Mouse (Mus musculus) lung, adult 2 months (tissue): ENCODE data around the gene Lexm. TPM values are rescaled to one million over a fixed set of nuclear protein-coding genes. Genes with fewer than 3 reads are reported as not detected.

Experiments
- DNase-seq: peaks from one replicate; pipeline ENCODE4 v3.0.0; 2022
- H3K4me1 ChIP-seq: fragments of 200-500 bp; 2 replicates; pipeline ENCODE4 v1.6.1; 2011; ENCODE audit warnings: low read length; ENCODE audit not compliant: control insufficient read depth, insufficient read depth
- H3K4me3 ChIP-seq: fragments of 200-500 bp; replicated peaks from 2 replicates; pipeline ENCODE3; 2011; ENCODE audit warnings: low read depth, mild to moderate bottlenecking, control low read depth, low read length; ENCODE audit errors: extremely low read depth
- CTCF ChIP-seq: fragments of 200-500 bp; IDR thresholded peaks from 2 replicates; pipeline ENCODE4 v1.5.1; 2011; ENCODE audit warnings: mild to moderate bottlenecking, low read length, control low read depth; ENCODE audit not compliant: insufficient read depth
- POLR2A ChIP-seq: fragments of 200-500 bp; IDR thresholded peaks from 2 replicates; pipeline ENCODE4 v1.6.1; 2011; ENCODE audit warnings: low read depth, mild to moderate bottlenecking, control low read depth, low read length, borderline replicate concordance; ENCODE audit errors: extremely low read depth
- WGBS: fragments of 180-500 bp; shearing (Covaris S2); methylation state at CpG from one replicate; pipeline ENCODE4 v1.1.7; 2018; 5-methylcytosine and 5-hydroxymethylcytosine counted together
- polyA plus RNA-seq: library from polyadenylated mRNA; depleted of rRNA; stranded (reverse); fragments of >200 nt; gene quantifications from 2 replicates; pipeline ENCODE4 v1.2.3, GENCODE M21; 2012

Gene Lexm
- polyA plus RNA-seq, 1 experiment, result not detected

DNA sequence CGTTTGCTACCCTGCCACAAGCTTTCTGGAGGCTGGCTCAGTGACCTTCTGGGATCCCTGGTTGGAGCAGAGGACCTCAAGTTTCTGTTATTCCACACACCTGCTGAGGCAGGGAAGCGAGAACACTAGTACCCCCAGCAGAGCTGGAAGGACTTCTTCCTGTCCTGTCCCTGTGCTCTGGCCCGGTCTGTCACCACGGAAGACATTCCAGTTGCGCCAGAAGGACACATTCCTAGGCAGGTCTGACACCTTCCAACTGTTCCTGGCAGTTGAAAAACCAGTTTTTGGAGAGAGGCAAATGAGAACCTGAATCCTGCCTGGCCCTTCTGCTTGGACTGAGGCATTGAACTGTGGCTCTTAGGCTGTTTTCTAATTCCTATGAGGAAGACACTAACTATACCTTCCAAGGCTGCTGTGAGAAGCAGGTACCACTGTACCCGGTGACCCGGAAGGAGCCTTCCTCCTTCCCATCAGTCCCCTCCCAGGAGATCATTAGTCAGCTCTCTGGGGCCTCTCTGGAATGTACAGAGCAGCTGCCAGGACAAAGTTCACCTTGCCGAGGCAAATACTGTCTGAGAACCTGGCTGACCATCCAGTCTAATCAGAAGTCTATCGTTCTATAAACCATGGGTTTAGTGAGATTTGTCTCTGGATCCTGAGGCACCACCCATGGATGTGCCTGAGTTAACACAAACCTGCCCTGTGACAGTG, 11.8 kb upstream of the Lexm start:
- TF ChIP-seq CTCF, result no peak
- TF ChIP-seq POLR2A, result no peak
- Histone ChIP-seq H3K4me1 (peaks cover 2% of the 10 kb centered on the region; the same call in 1 of the 2 replicates), H3K4me3 (no peak overlapping the region)
- DNase-seq, result no peak
- 27% methylated on average over 9 of the region's 9 CpGs for WGBS

DNA sequence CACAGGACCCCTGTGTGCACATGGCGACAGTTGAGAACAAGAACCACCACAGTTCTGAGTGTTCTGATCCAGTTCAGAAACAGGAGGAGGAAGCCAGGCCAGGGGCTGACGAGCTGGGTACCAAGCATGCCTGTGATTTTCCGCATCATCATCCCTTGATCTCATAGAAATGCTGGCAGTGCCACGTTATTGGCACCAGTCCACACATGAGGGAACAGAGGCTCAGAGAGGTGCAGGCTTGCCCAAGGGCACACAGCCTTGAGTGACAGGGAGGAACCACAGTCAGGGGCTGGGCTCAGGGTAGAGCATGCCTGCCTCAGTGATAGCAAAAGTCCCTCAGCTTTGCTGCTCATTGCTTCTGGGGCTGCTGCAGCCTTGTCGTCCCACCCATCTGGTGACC, 10.8 kb upstream of the Lexm start:
- TF ChIP-seq POLR2A (no peak), CTCF (no peak)
- DNase-seq, result no peak
- Histone ChIP-seq H3K4me1 (peaks cover 2% of the 10 kb centered on the region; the same call in 1 of the 2 replicates), H3K4me3 (no peak overlapping the region)
- 70% methylated on average over 5 of the region's 5 CpGs for WGBS

DNA sequence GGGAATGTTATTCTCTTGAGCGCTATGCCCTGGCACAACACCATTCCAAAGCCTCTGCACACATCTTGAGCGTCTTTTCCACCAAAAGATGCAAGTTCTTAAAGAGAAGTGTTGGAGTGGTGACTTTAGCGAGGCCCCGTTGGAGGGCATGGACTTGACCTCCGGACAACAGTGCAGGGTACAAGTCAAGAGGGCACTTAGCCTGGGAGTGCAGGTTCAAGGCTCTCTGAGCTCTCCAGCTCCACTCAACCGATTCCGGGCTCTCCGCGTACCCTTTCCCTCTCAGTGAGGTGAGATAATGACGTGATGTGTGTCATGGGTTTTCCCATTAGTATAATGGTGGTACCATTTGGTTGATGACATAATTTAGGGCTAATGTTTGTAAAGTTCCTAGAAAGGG, 7.2 kb upstream of the Lexm start:
- DNase-seq, result no peak
- Histone ChIP-seq H3K4me1 (no peaks in the 10 kb centered on the region), H3K4me3 (no peak overlapping the region)
- 71% methylated on average over 10 of the region's 10 CpGs for WGBS
- TF ChIP-seq POLR2A, result no peak
- no peak for TF ChIP-seq CTCF

DNA sequence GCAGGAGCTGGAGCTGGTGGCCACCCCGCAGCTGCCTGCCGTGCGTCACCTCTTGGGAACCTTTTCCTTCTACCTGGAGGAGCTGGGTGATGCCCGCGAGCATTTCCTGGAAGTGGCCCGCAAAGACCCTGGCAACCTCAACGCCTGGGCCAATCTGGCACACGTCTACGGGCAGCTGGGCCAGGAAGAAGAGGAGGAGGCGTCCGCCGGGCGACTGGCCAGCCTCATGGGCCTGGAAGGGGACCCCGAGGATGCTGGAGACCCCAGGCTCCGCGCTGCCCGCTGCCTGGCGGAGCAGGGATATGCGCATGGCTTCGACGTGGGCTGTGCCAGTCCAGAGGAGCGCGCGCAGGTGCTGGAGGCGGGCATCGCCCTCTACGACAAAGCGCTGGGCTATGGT, 5.7 kb upstream of the Lexm start:
- Histone ChIP-seq H3K4me3 (no peak overlapping the region), H3K4me1 (no peaks in the 10 kb centered on the region)
- 17% methylated on average over 28 of the region's 28 CpGs for WGBS
- TF ChIP-seq POLR2A (no peak), CTCF (no peak)
- no peak for DNase-seq

DNA sequence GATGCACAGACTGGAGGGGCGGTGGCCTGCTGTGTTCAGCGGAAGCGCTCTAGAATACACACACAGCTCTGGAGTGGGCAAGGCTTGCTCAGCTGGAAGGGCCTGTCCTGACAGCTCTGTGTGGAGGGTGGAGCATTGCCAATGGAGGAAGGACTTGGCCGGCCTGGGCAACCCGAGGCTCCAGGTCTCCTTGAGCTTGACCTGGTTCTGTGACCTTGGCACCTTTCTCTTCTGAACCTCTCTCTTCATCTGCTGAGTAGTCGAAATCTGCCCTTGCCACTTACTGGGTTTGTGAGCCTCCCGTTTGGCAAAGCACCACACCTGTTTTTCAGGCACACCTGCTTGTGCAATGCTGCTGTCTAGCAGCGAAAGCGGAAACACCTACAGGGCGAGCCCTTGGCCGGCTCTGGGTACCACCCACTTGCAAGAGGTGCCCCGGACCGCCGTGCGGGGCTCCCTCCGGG, 5.0 kb upstream of the Lexm start, which contains the start of gene Ttc22:
TSS of gene Ttc22 (plus strand) at position 403 of the 464 bp plus-strand sequence.
- WGBS, result 18% methylated on average over 16 of the region's 16 CpGs
- no peak for TF ChIP-seq POLR2A
- no peak for TF ChIP-seq CTCF
- no peaks in the 10 kb centered on the region for H3K4me1 ChIP-seq
- peak within 1 kb of the TSS; percentile 12 for H3K4me3 ChIP-seq
- DNase-seq, result peak; percentile 69

DNA sequence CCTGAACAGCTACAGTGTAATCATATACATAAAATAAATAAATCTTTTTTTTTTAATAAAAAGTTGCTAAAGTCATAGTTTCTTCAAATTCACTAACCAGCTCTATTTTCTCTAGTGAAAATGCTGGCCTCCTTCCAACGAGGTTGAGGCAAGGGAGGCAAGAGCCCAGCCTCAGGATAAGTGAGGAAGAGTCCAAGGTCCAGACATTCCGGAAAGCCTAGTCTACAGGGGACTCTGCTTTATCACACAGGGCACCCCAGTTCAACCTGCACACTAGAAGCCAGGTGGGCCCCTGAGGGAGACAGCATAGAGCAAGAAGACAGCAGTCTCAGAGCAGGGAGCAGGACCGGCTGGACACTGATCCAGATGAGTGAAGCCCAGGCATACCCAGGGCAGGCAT, 4.4 kb upstream of the Lexm start:
- no peak for TF ChIP-seq POLR2A
- TF ChIP-seq CTCF, result no peak
- DNase-seq, result no peak
- Histone ChIP-seq H3K4me1 (no peaks in the 10 kb centered on the region), H3K4me3 (no peak overlapping the region)
- WGBS, result 48% methylated on average over 3 of the region's 3 CpGs

DNA sequence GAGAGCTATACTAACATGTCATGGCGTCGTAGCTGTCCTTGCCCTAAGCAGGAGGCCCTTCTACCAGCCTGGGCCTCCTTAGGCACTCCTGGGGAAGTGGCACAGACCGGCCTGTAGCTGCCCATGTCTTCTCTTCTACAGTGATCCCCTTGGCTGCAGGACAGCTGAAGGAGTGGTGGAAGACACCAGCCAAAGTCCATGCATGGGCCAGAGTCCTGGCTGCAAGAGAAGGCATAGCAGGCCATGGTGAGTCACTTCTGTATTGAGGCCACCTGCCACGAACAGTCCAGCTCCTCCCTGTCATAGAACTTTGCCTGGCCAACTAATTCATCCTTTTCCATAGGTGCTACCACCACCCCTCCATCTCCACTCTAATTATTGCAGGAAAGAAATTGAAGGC, 1.9 kb upstream of the Lexm start:
- Histone ChIP-seq H3K4me3 (no peak overlapping the region), H3K4me1 (no peaks in the 10 kb centered on the region)
- TF ChIP-seq POLR2A (no peak), CTCF (no peak)
- no peak for DNase-seq
- 83% methylated on average over 4 of the region's 4 CpGs for WGBS

DNA sequence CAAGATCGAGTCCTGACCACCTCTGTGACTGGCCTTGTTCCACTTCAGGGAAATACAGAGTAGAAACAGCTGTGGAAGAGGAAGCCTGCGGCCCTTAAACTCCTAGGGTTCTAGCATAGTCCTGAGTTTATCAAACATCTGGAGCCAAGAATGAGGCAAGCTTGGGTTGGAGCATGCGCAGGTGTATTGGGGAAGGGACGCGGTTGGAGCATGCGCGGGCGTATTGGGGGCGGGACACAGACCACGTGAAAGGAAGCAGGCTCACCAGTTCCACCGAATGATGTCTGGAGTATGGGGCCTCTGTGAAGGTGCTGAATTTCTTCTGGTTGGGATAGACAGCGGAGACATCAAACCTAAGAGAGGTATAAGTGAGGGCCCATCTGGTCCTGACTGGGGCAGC, 1.4 kb downstream of the Lexm start:
- TF ChIP-seq POLR2A (no peak), CTCF (no peak)
- 70% methylated on average over 12 of the region's 12 CpGs for WGBS
- no peak for DNase-seq
- Histone ChIP-seq H3K4me3 (no peak overlapping the region), H3K4me1 (no peaks in the 10 kb centered on the region)

DNA sequence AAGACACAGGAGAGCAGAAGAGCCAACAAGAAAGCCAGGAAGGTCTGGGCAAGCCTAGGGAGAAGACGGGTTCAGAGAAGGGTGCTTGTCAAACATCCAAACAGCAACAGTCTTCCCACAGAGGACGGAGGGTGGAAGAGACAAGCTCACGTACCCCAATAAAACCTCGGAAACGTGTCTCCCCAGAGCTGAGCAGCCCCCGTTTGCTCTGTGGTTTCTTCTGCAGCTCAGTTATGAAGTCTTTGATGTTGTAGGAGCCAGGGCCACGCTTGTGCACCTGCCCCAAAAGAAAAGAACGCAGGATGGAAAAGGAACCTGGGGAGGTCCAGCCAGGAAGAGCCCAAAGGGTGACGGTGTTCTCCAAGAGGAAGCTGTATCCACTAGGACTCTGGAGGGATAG, 2.2 kb downstream of the Lexm start:
- 78% methylated on average over 9 of the region's 9 CpGs for WGBS
- TF ChIP-seq POLR2A (no peak), CTCF (no peak)
- Histone ChIP-seq H3K4me3 (no peak overlapping the region), H3K4me1 (no peaks in the 10 kb centered on the region)
- DNase-seq, result no peak

DNA sequence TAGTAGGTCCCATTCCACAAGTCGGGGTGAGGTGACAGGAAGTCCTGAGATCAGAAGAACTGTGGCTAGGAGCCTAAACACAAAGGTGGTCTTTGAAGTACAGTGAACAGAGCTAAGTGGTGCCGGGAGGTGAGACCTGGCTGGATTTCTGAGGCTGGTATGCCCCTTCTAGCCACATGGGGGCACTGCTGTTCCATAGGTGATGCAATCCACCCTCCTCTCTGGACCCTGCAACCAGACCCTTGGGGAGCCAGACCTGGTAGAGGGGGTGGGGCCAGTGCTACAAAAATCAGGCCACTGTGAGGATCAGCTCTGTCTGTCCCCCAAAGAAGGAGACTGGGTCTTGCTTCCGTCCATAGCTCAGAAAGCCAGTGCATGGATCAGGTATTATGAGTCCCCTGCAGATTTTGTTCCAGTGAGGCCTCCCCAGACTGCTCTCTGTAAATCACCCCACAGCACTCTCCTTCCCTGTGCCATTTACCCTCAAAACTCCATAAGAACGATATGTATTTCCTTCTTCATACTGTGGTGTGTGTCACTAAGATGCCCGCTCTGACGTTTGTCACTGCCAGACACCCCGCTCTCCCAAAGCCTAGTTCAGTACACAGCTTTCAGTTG, 2.8 kb downstream of the Lexm start:
- H3K4me1 ChIP-seq, result no peaks in the 10 kb centered on the region
- WGBS, result 45% methylated on average over 7 of the region's 7 CpGs
- peak; percentile 59 for DNase-seq
- TF ChIP-seq POLR2A, result no peak
- peak; percentile 95 for TF ChIP-seq CTCF
- H3K4me3 ChIP-seq, result no peak overlapping the region
